Mouse (Mus musculus): ENCODE measurements around the gene Trdmt1.
"Not testable (repeated sequence)": the region's sequence is repeated elsewhere in the genome, so short reads cannot be mapped to it uniquely, and the experiment has no call there.

The Trdmt1 gene

DNA sequence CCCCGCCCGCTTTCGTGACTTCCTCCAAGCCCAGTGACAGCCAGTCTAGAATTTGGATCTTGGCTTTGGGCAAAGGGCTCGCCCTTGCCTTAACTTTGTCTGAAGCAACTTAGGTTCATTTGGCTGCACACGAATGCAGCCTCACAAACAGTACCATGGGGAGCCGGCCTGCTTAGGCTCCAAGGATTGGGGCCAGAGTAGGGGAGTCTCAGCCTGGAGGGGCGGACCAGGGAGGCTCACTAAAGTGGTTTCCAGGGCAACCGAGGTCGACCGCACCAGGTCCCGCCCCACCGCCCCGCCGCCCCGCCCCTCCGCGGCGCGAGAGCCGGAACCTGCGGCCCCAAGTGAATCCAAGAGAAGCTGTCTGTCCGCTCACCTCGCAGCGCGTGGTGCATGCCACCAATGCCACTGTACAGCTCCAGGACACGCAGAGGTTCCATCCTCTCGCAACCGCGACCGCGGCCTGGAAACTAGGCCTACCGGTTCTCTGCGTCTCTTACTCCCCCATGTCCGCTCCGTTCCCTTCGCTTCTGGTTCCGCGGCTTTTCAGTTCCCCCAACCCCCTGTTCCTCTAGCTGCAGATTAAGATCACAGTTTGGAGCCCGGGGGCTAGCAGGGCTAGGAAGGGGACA lies at the start of gene Trdmt1:
Gene Trdmt1 (minus strand): TSS at position 476 of the 632 bp plus-strand sequence.
- DNase-seq (ENCODE audit: low spot score): peak; percentile 49

DNA sequence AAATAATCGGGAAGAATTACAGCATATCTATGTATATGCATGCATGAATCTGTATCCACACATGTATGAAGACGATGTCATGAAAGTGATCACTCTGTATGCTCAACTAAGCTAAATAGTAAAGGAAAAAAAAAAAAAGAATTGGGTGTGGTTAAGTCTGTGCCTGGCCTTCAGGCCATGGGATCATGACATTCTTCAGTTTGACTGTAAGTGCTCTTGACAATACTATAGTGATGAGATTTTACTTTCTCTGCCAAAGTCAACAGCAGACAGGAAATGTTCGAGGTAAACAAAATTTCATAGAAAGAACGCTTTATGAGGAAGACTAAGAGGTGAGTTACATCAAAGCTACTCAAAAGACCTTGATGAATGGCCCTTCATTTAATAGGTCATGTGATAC lies 48.9 kb upstream of the Trdmt1 start:
- DNase-seq (ENCODE audit: low spot score): no peak

DNA sequence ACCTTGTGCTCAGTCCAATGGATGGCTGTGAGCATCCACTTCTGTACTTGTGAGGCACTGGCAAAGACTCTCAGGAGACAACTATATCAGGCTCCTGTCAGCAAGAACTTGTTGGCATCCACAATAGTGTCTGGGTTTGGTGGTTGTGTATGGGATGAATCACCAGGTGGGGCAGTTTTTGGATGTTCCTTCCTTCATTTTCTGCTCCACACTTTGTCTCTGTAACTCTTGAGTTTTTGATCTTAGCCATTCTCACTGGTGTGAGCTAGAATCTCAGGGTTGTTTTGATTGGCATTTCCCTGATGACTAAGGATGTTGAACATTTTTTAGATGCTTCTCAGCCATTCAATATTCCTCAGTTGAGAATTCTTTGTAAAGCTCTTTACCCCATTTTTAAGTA lies 39.3 kb upstream of the Trdmt1 start:
- not testable (repeated sequence) for DNase-seq (ENCODE audit: low spot score)

DNA sequence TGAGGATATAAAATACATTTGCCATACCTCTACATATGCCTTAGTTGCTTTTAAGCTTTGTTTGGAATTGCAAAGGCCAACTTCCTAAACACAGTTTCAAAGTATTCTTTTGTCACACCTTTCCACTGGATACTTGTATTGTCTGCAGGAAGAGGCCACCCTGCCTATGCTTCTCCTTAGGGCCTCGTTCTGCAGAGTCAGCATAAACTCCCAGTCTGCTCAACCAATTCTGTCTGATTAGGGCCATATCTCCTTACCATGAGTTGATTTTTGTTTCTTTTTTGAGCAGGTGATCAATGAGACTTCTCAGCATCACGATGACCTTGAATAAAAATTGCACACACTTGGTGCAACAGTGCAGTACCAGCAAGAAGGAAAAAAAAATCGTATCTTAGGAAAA lies 37.7 kb upstream of the Trdmt1 start:
- DNase-seq (ENCODE audit: low spot score): no peak

DNA sequence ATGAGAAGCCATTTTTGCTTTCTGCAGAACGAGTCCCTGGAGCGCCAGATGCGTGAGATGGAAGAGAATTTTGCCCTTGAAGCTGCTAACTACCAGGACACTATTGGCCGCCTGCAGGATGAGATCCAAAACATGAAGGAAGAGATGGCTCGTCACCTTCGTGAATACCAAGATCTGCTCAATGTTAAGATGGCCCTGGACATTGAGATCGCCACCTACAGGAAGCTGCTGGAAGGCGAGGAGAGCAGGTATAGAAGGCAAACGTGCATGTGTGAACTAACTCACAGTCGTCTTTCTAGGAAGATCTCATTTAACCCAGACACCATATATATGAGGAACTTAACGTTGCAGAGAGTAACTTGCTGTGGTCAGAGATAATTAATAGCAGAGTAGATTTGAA lies 35.5 kb upstream of the Trdmt1 start:
- no peak for DNase-seq (ENCODE audit: low spot score)

DNA sequence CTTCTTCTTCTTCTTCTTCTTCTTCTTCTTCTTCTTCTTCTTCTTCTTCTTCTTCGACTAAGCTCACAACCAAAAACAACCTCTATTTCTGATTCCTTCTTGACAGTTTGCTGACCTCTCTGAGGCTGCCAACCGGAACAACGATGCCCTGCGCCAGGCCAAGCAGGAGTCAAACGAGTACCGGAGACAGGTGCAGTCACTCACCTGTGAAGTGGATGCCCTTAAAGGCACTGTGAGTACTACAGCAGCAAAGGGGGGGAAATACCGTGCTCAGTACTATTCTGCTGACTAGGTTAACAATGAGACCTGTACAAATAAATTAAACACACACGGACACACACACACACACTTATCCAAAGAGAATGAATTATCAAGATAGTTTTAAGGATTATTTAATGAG lies 34.8 kb upstream of the Trdmt1 start:
- no peak for DNase-seq (ENCODE audit: low spot score)

DNA sequence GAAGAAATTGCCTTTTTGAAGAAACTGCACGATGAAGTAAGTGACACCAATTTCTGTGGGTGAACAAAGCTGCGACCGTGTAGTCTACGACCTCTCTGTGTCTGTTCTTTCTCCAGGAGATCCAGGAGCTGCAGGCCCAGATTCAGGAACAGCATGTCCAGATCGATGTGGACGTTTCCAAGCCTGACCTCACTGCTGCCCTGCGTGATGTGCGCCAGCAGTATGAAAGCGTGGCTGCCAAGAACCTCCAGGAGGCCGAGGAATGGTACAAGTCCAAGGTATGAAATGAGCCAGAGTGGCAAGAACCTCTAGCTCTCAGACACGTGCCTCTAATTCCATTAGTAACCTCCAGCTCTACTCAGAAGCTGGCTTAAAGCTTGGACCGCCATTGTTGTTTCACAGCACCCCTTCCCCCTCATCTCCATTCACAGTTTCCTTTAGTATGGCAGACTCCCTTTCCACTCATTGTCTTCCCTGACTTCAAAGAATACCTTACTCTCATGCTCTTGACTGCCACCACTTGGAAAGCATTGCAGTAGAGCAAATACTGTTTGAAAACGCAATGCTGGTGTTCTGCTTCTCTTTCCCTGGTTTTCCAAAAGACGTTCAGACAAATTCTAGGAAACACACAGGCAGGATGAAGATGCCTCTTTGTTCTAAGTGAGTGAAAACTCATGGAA lies 34.1 kb upstream of the Trdmt1 start:
- no peak for DNase-seq (ENCODE audit: low spot score)

DNA sequence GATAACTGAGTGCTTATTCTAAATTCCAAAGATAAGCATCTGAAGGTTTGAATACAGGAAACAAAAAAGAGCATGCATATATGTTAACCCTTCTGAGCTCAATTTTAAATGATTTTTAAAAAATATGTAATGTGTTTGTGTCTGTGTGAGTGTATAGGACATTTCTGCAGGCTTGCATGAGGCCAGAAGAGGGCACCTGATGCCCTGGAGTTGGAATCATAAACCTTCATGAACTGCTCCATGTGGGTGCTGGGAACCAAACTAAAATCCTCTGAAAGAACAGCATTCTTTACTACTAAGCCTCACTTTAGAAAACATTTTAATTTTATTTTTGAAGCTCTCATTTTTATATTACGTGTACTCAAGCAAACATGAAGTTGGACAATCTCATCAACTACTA lies 32.9 kb upstream of the Trdmt1 start:
- no peak for DNase-seq (ENCODE audit: low spot score)

DNA sequence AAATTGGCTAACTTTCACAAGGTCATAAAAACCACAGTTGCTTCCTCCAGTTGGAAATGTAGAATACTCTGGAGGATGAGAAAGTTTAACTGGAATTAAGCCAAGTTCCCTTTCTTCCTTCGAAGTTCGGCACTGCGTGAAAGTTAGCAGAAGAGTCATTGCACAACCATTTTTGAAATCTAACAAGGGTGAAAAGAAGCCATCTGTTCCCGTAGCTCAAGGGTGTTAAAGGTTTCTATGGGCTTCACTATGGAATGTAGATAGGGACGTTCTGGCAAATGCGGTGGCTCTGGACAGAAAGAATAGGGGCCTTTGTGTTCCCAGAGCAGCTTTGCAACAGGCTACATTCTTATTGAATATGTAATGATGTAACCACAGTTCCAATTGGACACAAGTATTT lies 31.5 kb upstream of the Trdmt1 start:
- DNase-seq (ENCODE audit: low spot score): no peak

DNA sequence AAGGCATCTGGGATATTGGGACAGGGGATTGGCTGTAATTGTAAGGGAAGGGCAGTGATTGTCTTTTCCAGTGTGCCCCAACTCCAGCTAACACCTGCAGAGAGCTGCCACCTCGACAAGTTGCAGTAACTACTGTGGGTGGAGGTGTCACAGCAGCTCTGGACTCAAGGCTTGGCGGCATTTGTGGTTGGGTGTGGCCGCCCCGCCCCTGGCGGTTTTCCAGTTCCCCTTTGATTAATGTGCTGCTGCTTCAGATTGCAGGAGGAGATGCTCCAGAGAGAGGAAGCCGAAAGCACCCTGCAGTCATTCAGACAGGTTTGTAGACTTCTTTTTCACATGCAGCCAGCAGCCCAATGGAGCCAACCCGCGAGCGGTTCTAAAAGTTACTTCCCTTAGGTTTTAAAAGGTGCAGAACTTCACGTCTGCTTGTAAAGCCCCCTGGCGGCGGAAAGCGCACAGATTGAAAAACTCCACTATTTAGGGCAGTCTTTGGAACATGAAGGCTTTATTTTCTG lies 30.9 kb upstream of the Trdmt1 start:
- DNase-seq (ENCODE audit: low spot score): peak; percentile 71

DNA sequence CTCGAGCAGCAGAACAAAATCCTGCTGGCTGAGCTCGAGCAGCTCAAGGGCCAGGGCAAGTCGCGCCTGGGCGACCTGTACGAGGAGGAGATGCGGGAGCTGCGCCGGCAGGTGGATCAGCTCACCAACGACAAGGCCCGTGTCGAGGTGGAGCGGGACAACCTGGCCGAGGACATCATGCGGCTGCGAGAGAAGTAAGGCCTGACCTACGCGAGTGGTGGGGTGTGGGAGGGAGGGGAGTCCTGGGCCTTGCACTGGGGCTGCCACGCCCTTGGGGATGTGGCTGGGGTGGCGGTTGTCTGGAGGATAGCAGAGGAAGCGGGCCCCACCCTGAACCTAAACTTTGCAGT lies 30.3 kb upstream of the Trdmt1 start:
- no peak for DNase-seq (ENCODE audit: low spot score)

DNA sequence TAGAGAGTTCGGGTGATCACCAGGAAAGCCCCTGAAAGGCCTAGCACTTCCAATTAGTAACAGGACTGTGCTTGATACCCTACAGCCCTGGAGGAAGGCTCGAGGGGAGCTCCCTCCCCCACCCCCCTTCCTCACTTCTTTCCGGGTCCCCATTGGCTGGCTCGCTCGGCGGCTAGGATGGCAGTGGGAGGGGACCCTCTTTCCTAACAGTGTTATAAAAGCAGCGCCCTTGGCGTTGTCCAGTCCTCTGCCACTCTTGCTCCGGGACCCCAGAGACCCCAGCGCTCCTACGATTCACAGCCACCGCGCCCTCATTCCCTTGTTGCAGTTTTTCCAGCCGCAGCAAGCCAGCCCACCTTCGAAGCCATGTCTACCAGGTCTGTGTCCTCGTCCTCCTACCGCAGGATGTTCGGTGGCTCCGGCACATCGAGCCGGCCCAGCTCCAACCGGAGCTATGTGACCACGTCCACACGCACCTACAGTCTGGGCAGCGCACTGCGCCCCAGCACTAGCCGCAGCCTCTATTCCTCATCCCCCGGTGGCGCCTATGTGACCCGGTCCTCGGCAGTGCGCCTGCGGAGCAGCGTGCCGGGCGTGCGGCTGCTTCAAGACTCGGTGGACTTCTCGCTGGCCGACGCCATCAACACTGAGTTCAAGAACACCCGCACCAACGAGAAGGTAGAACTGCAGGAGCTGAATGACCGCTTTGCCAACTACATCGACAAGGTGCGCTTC lies 29.8 kb upstream of the Trdmt1 start:
- no peak for DNase-seq (ENCODE audit: low spot score)

DNA sequence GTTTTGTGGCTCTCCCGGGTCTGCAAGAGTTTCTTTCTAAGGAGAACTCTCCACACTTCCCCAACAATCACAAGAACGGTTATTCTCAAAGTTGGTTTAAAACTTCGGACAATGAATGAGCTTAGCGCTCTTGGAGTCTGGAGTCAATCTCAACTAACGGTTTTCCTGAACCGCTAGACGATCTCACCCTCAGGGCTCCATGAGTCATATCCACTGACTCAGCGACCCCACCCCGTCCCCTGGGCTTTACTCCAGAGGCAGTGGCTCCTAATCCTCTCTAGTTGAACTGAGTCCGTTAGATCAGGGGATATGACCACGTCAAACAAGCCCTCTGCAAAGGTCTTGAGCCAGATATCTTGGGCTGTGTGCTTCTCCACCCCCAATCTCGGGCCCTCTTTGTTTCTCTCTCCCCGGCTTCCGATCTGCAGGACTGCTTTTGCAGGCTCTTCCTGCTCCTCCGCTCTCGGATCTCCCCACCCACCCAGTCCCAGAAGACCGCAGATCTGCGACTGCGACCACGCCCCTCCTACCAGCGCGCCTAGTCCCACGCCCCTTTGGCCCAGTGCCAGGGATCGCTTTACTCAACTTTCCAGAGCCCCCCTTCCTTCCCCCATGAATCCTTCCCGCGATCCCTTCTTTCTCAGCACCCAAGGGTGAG lies 29.1 kb upstream of the Trdmt1 start, which contains the start of gene Vim:
Gene Vim (plus strand): TSS at position 520 of the 658 bp plus-strand sequence.
- DNase-seq (ENCODE audit: low spot score): no peak

DNA sequence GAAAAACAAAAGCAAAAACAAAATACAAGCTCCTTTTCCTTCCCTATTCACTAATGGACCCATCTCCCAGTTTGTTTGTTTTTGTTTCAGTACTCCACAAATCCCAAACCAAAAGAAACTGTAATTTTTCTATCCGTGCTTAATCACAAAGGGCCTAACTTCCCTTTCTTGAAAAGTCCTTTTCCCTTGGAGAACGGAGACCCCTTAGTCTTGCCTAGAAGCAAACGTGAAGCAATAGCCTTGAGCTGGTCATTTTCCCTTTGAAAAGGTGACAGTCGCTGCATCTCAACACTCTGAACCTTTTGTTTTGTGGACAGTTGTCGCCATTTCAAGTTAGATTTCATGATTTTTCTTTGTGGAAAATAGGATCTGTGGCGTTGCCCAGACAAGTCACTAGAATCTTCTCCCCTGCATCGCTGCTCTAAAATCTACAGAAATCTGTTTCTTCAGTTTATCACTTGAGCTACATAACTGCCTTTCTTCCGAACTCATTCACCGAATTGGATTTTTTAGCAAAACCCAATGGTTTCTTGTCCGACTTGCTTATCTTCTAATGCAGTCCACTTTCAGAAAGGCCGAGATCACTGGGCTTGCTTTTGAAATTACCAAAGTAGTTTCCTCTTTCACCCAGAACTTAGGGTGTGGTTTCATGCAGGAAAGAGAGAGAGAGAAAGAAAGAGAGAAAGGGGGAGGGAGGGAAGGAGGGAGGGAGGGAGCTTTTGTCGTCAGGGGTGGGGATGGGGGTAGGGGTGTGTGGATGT lies 28.4 kb upstream of the Trdmt1 start:
- DNase-seq (ENCODE audit: low spot score): no peak

DNA sequence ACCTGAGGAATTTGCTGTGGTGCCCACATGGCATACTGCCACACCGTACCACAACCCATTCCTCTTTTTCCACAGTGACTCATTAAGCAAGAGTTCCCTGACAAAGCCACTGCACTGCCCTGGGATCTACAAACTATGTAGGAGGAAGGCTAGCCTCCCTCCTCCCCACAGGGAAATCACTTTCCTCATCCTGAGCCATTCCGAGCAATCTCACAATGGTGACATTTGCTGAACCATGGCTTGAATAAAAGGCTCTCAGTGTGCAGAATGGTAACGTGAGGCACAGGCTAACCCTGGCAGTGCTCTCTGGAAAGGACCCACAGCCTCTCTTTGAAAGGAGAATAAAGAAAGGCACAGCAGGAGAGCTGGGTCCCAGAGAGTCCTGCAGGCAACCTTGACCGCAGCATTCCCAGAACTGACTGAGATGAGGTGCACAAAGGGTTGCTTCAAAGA lies 27.7 kb upstream of the Trdmt1 start:
- no peak for DNase-seq (ENCODE audit: low spot score)

DNA sequence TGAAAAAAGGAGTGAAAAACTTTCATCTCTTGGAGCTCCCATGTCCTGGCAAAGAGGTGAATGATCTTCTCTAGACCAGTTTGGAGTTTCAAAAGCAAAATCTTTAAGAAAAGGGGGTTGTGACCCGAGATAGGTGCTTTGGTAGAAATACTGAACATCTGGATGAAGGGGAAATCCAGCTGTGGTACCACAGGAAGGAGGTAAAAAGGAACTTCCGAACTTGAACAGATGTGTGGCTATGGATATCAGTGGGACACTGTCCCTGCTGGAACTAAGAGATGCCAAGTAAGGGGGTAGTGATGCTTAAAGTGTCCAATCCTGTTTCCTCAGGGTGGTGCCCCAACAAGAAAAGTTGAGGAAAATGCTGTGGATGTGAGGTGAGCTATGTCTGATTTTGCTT lies 25.7 kb upstream of the Trdmt1 start:
- DNase-seq (ENCODE audit: low spot score): no peak

DNA sequence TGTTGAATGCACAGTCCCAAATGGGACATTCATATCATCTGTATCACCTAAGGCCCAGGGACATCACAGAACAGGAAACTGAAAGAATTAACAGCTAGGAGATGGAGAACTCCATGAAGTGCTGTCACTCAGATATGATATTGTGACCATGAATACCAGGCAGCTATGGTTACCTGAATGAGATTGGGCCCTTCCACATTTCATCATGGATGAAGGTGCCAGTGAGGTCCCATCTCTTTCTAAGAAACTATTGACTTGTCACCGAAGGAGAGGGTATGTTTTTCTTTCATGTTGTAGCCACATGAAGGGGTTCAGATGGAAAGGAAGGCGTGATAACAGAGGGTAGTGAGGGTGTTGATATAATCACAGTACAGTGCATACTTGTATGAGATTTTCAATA lies 15.9 kb upstream of the Trdmt1 start:
- no peak for DNase-seq (ENCODE audit: low spot score)

DNA sequence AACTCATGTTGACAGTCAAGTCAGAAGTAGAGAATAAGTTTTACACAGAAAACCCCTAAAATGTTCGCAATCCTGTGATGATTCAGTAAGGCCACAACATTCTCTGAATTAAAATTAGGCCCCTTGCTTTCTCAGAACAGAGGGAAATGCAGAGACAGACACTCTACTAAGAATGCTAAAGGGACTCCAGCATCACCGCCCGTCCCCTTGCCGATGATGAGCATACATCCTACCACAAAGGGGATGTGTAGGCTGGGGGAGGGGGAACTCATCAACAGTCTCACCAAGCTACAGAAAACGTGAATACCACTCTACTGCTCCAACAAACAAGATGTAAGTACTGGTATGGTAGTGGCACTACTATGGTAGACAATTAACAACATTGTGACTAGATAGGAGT lies 15.3 kb upstream of the Trdmt1 start:
- no peak for DNase-seq (ENCODE audit: low spot score)

DNA sequence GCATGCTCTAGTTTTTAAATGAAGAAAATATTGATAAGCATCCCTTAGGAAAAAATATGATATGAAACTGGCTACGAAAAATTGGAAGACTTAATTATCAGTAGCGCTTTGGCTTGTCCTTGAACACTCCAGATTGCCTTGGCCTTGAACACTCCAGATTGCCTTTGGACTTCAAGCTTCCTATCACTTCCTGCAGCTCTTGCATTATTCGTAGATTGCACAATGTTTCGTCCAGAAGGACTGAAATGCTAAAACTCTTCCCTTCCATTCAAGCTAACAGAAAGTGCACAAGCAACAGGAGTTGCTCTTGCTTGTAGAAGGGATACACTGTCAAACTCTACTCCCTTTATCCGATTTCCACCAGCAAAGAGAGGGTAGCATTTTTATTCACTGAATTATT lies 14.8 kb upstream of the Trdmt1 start:
- no peak for DNase-seq (ENCODE audit: low spot score)

DNA sequence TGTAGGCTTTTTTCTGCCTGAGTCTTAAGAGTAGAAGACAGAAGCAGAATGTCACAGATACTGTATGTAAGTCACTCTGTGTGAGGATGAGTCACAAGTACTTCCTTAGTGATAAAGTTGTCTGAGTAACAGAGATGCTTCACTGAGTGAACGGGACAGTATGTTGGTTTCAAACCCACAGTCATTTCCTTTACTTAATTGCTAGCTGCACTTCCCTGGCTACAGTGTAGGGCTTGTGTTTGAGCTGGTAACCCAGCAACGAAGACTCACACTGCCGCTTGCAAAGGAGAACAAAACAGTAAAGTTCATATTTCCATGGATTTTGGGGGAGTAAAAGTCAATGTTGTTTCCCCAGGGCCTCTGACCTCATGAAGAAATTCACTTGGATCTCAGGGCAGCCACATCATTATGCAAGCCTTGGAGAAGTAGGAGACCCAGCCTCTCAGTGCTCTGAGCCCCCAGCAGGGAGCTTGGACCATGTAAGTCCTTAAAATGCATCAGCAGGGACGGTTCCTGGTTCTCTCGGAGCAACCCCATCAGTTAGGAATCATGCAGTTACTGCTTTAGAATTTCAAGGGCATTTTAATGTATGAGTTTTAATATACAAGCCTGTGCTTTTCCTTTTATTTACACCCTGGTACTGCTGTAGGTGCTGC lies 14.3 kb upstream of the Trdmt1 start:
- DNase-seq (ENCODE audit: low spot score): no peak
